Mouse (Mus musculus) hindbrain, embryonic 14.5 days (tissue): ENCODE results near the gene H60b. TPM values are rescaled to one million over a fixed set of nuclear protein-coding genes. Genes with fewer than 3 reads are reported as not detected.
"Not testable (repeated sequence)": the region's sequence is repeated elsewhere in the genome, so short reads cannot be mapped to it uniquely, and the experiment has no call there.

Source experiments
- ATAC-seq: fragments of 200-750 bp; cut with Nextera tagmentation; 2 replicates; pipeline ENCODE4 v1.8.0; 2017; ENCODE audit warnings: moderate number of reproducible peaks, mild to moderate bottlenecking, moderate TSS enrichment, moderate library complexity; ENCODE audit not compliant: low FRiP score
- DNase-seq: peaks from one replicate; pipeline ENCODE4 v3.0.0-alpha.2; 2015; ENCODE audit warnings: low spot score
- H3K27ac ChIP-seq: fragments of 300-500 bp; sonication (generic); 2 replicates; pipeline ENCODE4 v1.5.1; 2014; ENCODE audit warnings: mild to moderate bottlenecking, moderate library complexity
- H3K27me3 ChIP-seq: fragments of 300-500 bp; sonication (generic); 2 replicates; pipeline ENCODE4 v1.6.1; 2014; ENCODE audit warnings: mild to moderate bottlenecking, low read length, mixed read lengths; ENCODE audit not compliant: control insufficient read depth, insufficient read depth
- H3K36me3 ChIP-seq: fragments of 300-500 bp; sonication (generic); replicated peaks from 2 replicates; pipeline ENCODE4 v1.6.1; 2014; ENCODE audit not compliant: control insufficient read depth, insufficient read depth
- H3K4me1 ChIP-seq: fragments of 300-500 bp; sonication (generic); replicated peaks from 2 replicates; pipeline ENCODE4 v1.6.1; 2014; ENCODE audit warnings: antibody characterized with exemption, low read length, mixed read lengths; ENCODE audit not compliant: control insufficient read depth, insufficient read depth
- H3K4me2 ChIP-seq: fragments of 300-500 bp; sonication (generic); replicated peaks from 2 replicates; pipeline ENCODE4 v1.6.1; 2014; ENCODE audit warnings: mild to moderate bottlenecking, moderate library complexity
- H3K4me3 ChIP-seq: fragments of 300-500 bp; sonication (generic); replicated peaks from 2 replicates; pipeline ENCODE4 v1.5.1; 2014; ENCODE audit warnings: mild to moderate bottlenecking, low read length
- H3K9ac ChIP-seq: fragments of 300-500 bp; sonication (generic); 2 replicates; pipeline ENCODE4 v1.6.1; 2014
- H3K9me3 ChIP-seq: fragments of 300-500 bp; sonication (generic); 2 replicates; pipeline ENCODE4 v1.6.1; 2016; ENCODE audit warnings: low read length; ENCODE audit not compliant: control insufficient read depth
- WGBS: fragments of 180-500 bp; shearing (Covaris S2); extraction: QIAGEN DNeasy Blood & Tissue Kit; methylation state at CpG from one replicate; pipeline ENCODE4 v1.1.7; 2014; 5-methylcytosine and 5-hydroxymethylcytosine counted together
- polyA plus RNA-seq: library from polyadenylated mRNA; unstranded; fragments of >200 nt; fragmentation: Nextera tagmentation; extraction: Ambion mirVana; gene quantifications from 2 replicates; pipeline ENCODE4 v1.2.1, GENCODE M21; 2014

Gene H60b
- polyA plus RNA-seq, 1 experiment from 2014 or later, result 0.25 TPM

DNA sequence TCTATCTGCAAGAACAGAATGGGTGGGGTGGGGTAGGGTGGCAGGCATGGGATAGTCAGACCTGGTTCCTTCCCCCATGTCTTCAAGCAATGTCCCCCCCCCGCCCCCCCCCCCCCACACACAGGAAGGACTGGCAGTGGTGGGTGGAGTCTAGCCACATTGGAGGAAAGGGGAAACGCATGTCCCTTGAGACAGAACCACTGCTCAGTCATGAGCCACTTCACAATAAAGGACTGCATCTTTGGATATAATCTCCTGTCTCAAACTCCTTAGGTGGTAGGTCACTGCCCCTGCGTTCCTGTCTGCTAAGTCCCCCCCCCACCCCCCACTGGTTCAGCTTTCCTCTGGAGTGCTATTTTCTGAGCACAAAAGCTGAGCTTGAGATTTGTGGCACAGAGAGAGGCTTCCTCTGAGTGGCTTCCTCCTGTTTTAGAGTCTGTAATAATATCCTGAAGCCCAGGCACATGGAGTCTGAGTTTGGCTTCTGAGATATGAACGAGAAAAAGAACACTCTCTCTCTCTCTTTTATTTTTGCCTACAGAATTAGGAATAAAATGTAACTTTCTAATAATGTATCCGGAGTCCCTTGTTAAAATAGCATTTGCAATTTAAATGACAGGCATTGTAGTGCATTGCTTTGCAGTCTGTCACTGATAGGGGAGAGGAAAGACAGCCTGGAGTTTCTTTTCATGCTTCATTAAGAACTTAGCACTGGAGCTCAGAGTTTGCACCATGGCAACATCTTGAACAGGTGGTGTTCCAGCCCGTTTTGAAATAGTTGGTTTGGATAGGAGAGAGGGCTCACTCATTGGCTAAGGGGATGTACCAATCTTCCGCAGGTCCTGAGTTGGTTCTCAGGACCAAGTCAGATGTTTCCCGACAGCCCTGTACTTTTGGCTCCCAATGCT lies 112.7 kb downstream of the H60b start:
- WGBS, result 6% methylated on average over 8 of the region's 8 CpGs
- ATAC-seq, result peak; percentile 49; the same call in 1 of the 2 replicates
- not testable (repeated sequence) for H3K9ac ChIP-seq, H3K4me1 ChIP-seq, H3K4me3 ChIP-seq, H3K36me3 ChIP-seq, H3K9me3 ChIP-seq, H3K27ac ChIP-seq, H3K4me2 ChIP-seq, DNase-seq
- H3K27me3 ChIP-seq, result peaks cover 15% of the 10 kb centered on the region

DNA sequence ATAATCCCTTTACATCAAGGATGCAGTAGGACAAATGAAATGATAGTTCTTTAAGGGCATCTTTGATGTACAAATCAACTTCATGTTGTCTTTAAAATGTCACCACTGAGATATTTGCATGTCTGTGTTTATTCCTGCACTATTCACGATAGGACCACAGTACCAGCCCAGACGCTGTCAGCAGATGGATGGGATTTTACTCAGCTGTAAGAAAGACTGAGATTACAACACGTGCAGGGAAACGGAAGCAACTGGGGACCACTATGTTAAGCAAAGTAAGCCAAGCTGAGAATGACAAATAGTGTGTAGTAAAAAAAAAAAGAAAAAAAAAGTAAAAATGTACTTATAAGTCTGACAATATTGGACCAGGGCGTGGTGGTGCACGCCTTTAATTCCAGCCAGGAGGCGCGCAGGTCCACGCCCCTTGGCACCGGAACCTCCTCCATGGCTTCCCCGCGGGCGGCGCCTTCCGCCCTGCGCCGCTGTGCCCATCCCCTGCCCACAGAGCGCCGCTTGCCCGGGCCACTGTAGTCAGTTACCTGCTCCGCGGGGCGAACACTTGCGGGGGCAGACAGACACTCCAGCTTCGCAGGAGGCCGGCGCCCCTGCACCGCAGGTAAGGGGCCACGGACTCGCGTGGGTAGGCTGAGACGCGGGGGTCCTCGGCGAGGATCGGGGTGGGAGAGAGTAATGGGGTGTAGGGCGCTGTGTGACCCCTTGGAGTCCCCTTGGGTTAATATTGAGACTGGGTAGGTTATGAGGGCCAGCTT lies 114.7 kb downstream of the H60b start:
- not testable (repeated sequence) for H3K4me1 ChIP-seq, H3K27ac ChIP-seq, DNase-seq, H3K36me3 ChIP-seq, H3K9me3 ChIP-seq
- Histone ChIP-seq H3K27me3 (peaks cover 15% of the 10 kb centered on the region), H3K4me2 (peak overlapping the region; percentile 92), H3K9ac (peak overlapping the region; percentile 46), H3K4me3 (peak overlapping the region; percentile 42)
- ATAC-seq, result peak; percentile 54; the same call in 1 of the 2 replicates
- WGBS, result 1% methylated on average over 37 of the region's 37 CpGs

DNA sequence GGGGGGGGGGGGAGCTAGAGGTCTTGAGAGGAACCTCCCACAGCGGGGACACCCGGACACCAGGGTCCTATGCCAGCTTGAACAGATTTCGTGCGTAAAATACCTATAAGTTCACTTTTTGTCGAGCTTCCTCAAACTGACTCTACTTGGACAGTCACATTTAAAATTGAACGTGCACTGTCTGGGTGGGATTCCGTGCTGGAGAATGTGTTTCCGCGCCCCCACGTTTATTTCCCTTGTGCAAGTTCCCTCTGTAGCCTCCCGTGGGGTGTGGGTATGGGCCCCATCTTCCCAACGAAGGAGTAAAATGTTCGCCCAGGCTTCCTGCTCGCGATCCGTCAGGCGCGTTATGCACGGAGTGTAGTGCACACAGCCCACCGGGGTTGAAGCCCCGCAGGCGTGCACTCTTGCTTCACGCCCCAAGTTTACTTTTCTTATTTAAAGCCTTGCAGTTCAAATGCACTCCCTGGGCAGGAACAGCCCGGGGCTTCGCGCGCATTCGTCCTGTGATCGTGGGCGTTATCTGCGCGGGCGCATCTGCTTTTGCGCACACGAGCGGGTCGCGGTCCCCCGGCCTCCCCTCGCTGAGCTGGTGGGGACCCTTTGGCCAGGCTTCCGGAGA lies 115.4 kb downstream of the H60b start:
- peaks cover 3% of the 10 kb centered on the region; the same call in 1 of the 2 replicates for H3K4me1 ChIP-seq
- no peak for DNase-seq

DNA sequence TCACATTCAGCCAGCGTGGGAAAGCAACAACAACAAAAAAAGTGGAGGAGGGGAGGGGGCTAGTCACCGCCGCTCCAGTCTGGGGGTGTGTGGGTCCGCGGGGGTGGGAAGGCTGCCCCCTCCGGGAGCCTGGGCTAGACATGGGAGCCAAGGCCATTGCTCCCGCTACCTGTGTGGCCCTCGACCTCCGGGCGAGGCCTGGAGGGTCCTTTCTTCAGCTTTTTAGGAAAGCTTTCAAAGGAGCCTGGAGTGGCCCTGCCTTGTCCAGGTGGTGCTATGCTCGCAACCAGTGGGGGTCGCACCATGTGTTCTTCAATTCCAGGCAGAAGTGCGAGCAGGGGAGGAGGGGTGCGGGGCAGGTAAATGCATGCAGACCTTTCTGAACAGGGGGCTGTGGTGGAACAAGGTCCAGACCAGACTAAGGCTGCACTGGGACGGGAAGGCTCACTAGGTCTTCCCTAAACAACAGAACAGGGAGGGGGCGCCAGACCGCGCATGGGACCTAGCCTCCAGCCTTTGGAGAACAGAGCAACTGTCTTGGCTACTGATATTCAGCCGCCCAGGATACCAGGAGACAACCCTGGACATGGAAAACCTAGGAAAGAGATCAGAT lies 116.2 kb downstream of the H60b start:
- ATAC-seq (no peak), DNase-seq (no peak)

More for the DNA sequence above, 115.4 kb downstream of the H60b start:
- WGBS, result under 1% methylated on average over 41 of the region's 41 CpGs
- H3K4me2 ChIP-seq, result peak overlapping the region; percentile 92
- H3K9me3 ChIP-seq, result no peaks in the 10 kb centered on the region
- peaks cover 15% of the 10 kb centered on the region for H3K27me3 ChIP-seq
- no peak overlapping the region for H3K27ac ChIP-seq
- H3K36me3 ChIP-seq, result no peaks in the 10 kb centered on the region
- no peak for ATAC-seq
- H3K4me3 ChIP-seq, result peak overlapping the region; percentile 42
- peak overlapping the region; percentile 17 for H3K9ac ChIP-seq

DNA sequence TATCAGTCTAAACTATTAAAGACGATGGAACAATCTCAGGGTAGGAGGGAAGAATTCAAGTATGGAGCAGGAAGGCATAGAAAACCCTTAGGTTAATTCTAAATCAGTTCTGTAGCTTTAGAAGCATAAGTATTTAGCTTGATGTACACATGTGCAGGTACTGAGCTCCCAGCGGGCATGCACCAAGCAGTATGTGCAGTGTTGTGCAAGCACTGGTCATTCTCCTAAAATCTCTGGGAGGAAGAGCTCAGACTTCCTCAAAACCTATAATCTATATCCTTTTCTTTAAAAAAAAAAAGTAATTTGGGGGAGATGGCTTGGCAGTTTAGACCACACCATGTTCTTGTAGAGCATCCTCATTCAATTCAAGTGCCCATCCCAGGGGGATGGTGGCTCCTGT lies 120.1 kb downstream of the H60b start:
- not testable (repeated sequence) for ATAC-seq, H3K27ac ChIP-seq, H3K36me3 ChIP-seq, DNase-seq, H3K9ac ChIP-seq, H3K4me1 ChIP-seq, H3K9me3 ChIP-seq, H3K4me3 ChIP-seq, H3K4me2 ChIP-seq
- 88% methylated on average over 2 of the region's 2 CpGs for WGBS
- peaks cover 11% of the 10 kb centered on the region for H3K27me3 ChIP-seq

More for the DNA sequence above, 116.2 kb downstream of the H60b start:
- peaks cover 3% of the 10 kb centered on the region; the same call in 1 of the 2 replicates for H3K4me1 ChIP-seq
- no peaks in the 10 kb centered on the region for H3K9me3 ChIP-seq
- no peak overlapping the region for H3K9ac ChIP-seq
- H3K4me2 ChIP-seq, result peak overlapping the region; percentile 92
- H3K27ac ChIP-seq, result no peak overlapping the region
- WGBS, result 5% methylated on average over 19 of the region's 19 CpGs
- H3K36me3 ChIP-seq, result no peaks in the 10 kb centered on the region
- H3K4me3 ChIP-seq, result peak overlapping the region; percentile 42
- H3K27me3 ChIP-seq, result peaks cover 15% of the 10 kb centered on the region

DNA sequence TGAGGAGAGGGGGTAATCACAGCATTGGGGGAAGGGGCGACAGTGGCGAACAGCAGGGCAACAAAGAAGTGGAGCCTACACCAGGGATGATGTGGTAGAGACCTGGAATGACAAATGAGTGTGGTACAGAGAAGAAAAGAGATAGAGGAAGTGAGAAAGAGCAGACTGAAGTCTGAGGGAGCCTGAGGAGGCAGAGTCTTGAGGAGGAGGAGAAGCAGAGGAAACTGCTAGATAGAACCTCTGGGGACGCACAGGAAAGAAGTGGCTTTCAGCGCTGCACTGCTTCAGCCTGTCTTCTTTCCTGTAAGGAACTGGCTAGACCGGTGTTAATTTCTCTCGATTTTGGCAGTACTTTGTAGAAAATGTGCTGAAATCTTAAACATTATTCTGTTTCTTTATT lies 124.4 kb downstream of the H60b start:
- Histone ChIP-seq H3K4me2 (no peak overlapping the region), H3K9me3 (no peaks in the 10 kb centered on the region), H3K9ac (no peak overlapping the region), H3K4me3 (no peak overlapping the region), H3K27ac (no peak overlapping the region), H3K36me3 (no peaks in the 10 kb centered on the region), H3K4me1 (no peaks in the 10 kb centered on the region), H3K27me3 (no peaks in the 10 kb centered on the region)
- DNase-seq (no peak), ATAC-seq (no peak)
- 56% methylated on average over 6 of the region's 6 CpGs for WGBS

DNA sequence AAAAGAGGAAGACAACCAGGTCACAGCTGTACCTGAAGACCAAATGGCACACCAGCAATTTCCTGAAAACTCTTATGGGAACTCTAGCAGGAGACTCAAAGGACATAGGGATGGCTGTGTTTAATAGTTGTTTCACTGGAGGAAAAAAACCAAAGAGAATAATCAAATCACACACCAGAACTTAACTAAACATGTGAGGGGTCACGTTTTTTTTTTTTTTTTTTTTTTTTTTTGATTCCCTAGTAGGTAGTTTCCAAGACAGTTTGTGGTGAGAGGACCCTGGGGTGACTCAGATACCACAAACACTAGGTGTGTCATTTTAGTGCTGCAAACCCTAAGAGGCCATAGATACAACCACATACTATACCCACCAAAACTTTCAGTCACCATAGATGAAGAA lies 137.3 kb downstream of the H60b start:
- Histone ChIP-seq H3K4me1 (no peaks in the 10 kb centered on the region), H3K4me3 (no peak overlapping the region), H3K4me2 (no peak overlapping the region), H3K9ac (no peak overlapping the region), H3K36me3 (no peaks in the 10 kb centered on the region), H3K9me3 (no peaks in the 10 kb centered on the region), H3K27ac (no peak overlapping the region), H3K27me3 (no peaks in the 10 kb centered on the region)
- DNase-seq (no peak), ATAC-seq (no peak)
- 27% methylated on average over 1 of the region's 1 CpGs for WGBS

DNA sequence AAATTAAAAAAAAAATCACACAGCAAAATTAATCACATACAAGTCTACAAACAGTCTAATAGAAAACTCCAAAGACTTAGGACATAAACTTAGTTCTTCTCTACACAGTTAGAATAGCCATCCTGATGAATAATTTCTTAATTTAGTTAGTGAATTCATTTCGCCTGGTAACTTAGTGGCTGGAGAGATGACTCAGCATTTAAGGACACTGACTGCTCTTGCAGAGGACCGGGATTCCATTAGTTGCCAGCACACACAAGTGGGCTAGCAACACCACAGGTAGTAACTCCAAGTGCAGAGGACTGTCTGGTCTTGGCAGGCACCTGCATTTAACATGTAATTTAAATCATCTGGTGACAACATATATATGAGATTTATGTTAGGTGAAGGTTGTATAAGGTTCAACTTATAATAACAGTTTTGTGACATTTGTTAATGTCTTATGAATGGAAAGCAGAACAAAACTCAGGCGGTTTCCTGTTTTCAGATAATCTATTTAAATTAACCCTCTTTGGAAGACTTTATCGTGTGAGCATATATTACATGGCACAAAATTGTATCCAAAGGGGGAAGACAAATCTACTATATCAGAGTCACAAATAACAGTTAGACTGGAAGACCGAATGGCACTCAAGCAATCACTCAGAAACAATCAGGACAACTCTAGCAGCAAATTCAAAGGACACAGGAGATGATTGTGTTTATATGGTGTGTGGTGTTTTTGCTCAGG lies 138.8 kb downstream of the H60b start:
- DNase-seq (no peak), ATAC-seq (no peak)
- no peaks in the 10 kb centered on the region for H3K36me3 ChIP-seq
- 82% methylated on average over 5 of the region's 5 CpGs for WGBS
- H3K4me1 ChIP-seq, result no peaks in the 10 kb centered on the region
- no peaks in the 10 kb centered on the region for H3K27me3 ChIP-seq
- H3K9me3 ChIP-seq, result no peaks in the 10 kb centered on the region
- H3K4me3 ChIP-seq, result no peak overlapping the region
- H3K4me2 ChIP-seq, result no peak overlapping the region
- no peak overlapping the region for H3K9ac ChIP-seq
- H3K27ac ChIP-seq, result no peak overlapping the region
